Mouse (Mus musculus): ENCODE measurements around the gene Ramac. TPM values are rescaled to one million over a fixed set of nuclear protein-coding genes. Genes with fewer than 3 reads are reported as not detected.

Ramac gene
- 40.6 and 42.8 TPM in 2 replicates for polyA plus RNA-seq (2011; ENCODE audit: insufficient read depth, insufficient read length, low read depth, missing spikeins)

- peaks cover 2% of the 10 kb centered on the region for H3K4me1 ChIP-seq (ENCODE audit: control insufficient read depth, insufficient read depth, low read length)
- H3K9me3 ChIP-seq (replicated peaks; ENCODE audit: control insufficient read depth, insufficient read depth, low read length, poor library complexity, severe bottlenecking): no peaks in the 10 kb centered on the region
- H3K27me3 ChIP-seq (ENCODE audit: control insufficient read depth, insufficient read depth, low read length, poor library complexity, severe bottlenecking): no peaks in the 10 kb centered on the region
- TF ChIP-seq POLR2A (IDR thresholded peaks at IDR 0.05; ENCODE audit: insufficient read depth, low read length) (peak; percentile 64), EP300 (IDR thresholded peaks at IDR 0.05; ENCODE audit: insufficient read depth, low read depth, low read length) (no peak)
- H3K36me3 ChIP-seq (ENCODE audit: control insufficient read depth, insufficient read depth, low read length, poor library complexity, severe bottlenecking): no peaks in the 10 kb centered on the region
- H3K9ac ChIP-seq (ENCODE audit: low read depth, poor library complexity, severe bottlenecking): peak within 1 kb of the TSS; percentile 80
- H3K27ac ChIP-seq (ENCODE audit: insufficient read depth, low read length): 0 out of 2 replicates have a peak within 1 kb of the TSS, but pooled peaks have one; percentile 22
- H3K4me3 ChIP-seq (ENCODE audit: low read depth, low read length): peak within 1 kb of the TSS; percentile 97
Observed at GRCm38 (mm10) chr7:81762180-81763109, at the start of gene Ramac. Gene Ramac (plus strand): TSS chr7:81762925.

GRCm38 (mm10) chr7:81718657-81719056 is 44.1 kb upstream of the Ramac start:
- Histone ChIP-seq H3K9me3 (replicated peaks; ENCODE audit: control insufficient read depth, insufficient read depth, low read length, poor library complexity, severe bottlenecking) (no peaks in the 10 kb centered on the region), H3K9ac (ENCODE audit: low read depth, poor library complexity, severe bottlenecking) (no peak overlapping the region), H3K4me1 (ENCODE audit: control insufficient read depth, insufficient read depth, low read length) (no peaks in the 10 kb centered on the region), H3K27me3 (ENCODE audit: control insufficient read depth, insufficient read depth, low read length, poor library complexity, severe bottlenecking) (no peaks in the 10 kb centered on the region), H3K27ac (ENCODE audit: insufficient read depth, low read length) (no peak overlapping the region), H3K4me3 (ENCODE audit: low read depth, low read length) (no peak overlapping the region), H3K36me3 (ENCODE audit: control insufficient read depth, insufficient read depth, low read length, poor library complexity, severe bottlenecking) (no peaks in the 10 kb centered on the region)
- TF ChIP-seq POLR2A (IDR thresholded peaks at IDR 0.05; ENCODE audit: insufficient read depth, low read length) (no peak), EP300 (IDR thresholded peaks at IDR 0.05; ENCODE audit: insufficient read depth, low read depth, low read length) (no peak), CTCF (IDR thresholded peaks at IDR 0.05; ENCODE audit: low read depth, low read length) (no peak)

DNA sequence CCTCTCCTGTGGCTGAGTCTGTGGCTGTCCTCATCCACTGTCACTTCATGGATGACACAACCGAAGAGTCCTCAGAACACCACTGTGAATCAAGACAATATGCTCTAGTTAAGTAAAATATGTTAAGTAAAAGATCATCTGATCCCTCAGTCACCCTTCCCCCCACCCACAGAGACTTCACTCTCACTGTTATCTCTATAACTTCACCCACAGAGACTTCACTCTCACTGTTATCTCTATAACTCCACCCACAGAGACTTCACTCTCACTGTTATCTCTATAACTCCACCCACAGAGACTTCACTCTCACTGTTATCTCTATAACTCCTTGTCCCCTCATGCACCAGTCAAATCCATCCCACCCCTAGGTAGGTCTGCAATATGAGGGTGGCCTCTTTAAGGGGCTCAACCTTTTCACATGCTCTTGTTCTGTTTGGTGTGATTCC is 43.5 kb upstream of the Ramac start:
- no peak overlapping the region for H3K9ac ChIP-seq (ENCODE audit: low read depth, poor library complexity, severe bottlenecking)
- no peak overlapping the region for H3K4me3 ChIP-seq (ENCODE audit: low read depth, low read length)
- TF ChIP-seq EP300 (IDR thresholded peaks at IDR 0.05; ENCODE audit: insufficient read depth, low read depth, low read length) (no peak), POLR2A (IDR thresholded peaks at IDR 0.05; ENCODE audit: insufficient read depth, low read length) (no peak), CTCF (IDR thresholded peaks at IDR 0.05; ENCODE audit: low read depth, low read length) (no peak)
- H3K27me3 ChIP-seq (ENCODE audit: control insufficient read depth, insufficient read depth, low read length, poor library complexity, severe bottlenecking): no peaks in the 10 kb centered on the region
- H3K9me3 ChIP-seq (replicated peaks; ENCODE audit: control insufficient read depth, insufficient read depth, low read length, poor library complexity, severe bottlenecking): no peaks in the 10 kb centered on the region
- H3K27ac ChIP-seq (ENCODE audit: insufficient read depth, low read length): no peak overlapping the region
- no peaks in the 10 kb centered on the region for H3K36me3 ChIP-seq (ENCODE audit: control insufficient read depth, insufficient read depth, low read length, poor library complexity, severe bottlenecking)
- no peaks in the 10 kb centered on the region for H3K4me1 ChIP-seq (ENCODE audit: control insufficient read depth, insufficient read depth, low read length)

DNA sequence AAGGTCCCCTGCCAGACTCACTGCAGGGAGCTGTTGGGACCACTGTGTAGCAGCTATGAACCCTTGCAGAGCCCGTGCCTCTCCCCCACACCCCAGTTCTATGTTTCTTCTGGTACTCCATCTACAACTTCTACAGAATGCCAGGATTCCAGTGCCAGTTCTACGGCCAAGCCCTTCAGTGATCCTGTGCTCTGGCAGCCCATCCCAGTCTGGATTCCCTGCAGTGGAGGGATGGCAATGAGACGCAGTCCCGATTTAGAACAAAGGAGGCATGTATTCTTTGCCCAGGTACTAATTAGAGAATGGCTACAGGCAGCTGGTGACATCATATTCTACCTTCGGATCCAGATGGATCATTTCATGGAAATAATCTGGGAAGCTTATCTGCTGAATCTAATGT is 41.5 kb upstream of the Ramac start:
- Histone ChIP-seq H3K27ac (ENCODE audit: insufficient read depth, low read length) (no peak overlapping the region), H3K27me3 (ENCODE audit: control insufficient read depth, insufficient read depth, low read length, poor library complexity, severe bottlenecking) (no peaks in the 10 kb centered on the region), H3K4me3 (ENCODE audit: low read depth, low read length) (no peak overlapping the region), H3K9ac (ENCODE audit: low read depth, poor library complexity, severe bottlenecking) (no peak overlapping the region), H3K9me3 (replicated peaks; ENCODE audit: control insufficient read depth, insufficient read depth, low read length, poor library complexity, severe bottlenecking) (no peaks in the 10 kb centered on the region), H3K36me3 (ENCODE audit: control insufficient read depth, insufficient read depth, low read length, poor library complexity, severe bottlenecking) (no peaks in the 10 kb centered on the region), H3K4me1 (ENCODE audit: control insufficient read depth, insufficient read depth, low read length) (no peaks in the 10 kb centered on the region)
- TF ChIP-seq EP300 (IDR thresholded peaks at IDR 0.05; ENCODE audit: insufficient read depth, low read depth, low read length): no peak
- TF ChIP-seq CTCF (IDR thresholded peaks at IDR 0.05; ENCODE audit: low read depth, low read length): no peak
- no peak for TF ChIP-seq POLR2A (IDR thresholded peaks at IDR 0.05; ENCODE audit: insufficient read depth, low read length)

DNA sequence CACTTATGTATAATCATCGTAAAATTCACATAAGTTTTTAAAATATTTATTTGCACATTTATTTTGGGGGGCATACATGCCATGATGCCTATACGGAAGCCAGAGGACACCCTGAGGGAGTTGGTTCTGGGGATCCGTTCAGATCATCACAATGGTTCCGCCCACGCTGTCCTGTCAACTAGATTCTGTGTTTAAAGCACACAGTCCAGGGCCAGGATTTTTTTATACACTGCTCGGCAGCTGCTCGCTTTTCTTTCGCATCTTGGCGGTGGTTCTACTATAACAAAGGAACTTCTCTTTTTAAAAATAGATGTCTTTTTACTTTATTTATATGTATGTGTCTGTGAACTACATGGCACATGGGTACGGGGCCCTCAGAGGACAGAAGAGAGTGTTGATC is 38.9 kb upstream of the Ramac start:
- Histone ChIP-seq H3K36me3 (ENCODE audit: control insufficient read depth, insufficient read depth, low read length, poor library complexity, severe bottlenecking) (no peaks in the 10 kb centered on the region), H3K9ac (ENCODE audit: low read depth, poor library complexity, severe bottlenecking) (no peak overlapping the region), H3K27me3 (ENCODE audit: control insufficient read depth, insufficient read depth, low read length, poor library complexity, severe bottlenecking) (no peaks in the 10 kb centered on the region), H3K4me3 (ENCODE audit: low read depth, low read length) (no peak overlapping the region), H3K4me1 (ENCODE audit: control insufficient read depth, insufficient read depth, low read length) (no peaks in the 10 kb centered on the region), H3K27ac (ENCODE audit: insufficient read depth, low read length) (no peak overlapping the region), H3K9me3 (replicated peaks; ENCODE audit: control insufficient read depth, insufficient read depth, low read length, poor library complexity, severe bottlenecking) (no peaks in the 10 kb centered on the region)
- TF ChIP-seq CTCF (IDR thresholded peaks at IDR 0.05; ENCODE audit: low read depth, low read length) (no peak), EP300 (IDR thresholded peaks at IDR 0.05; ENCODE audit: insufficient read depth, low read depth, low read length) (no peak), POLR2A (IDR thresholded peaks at IDR 0.05; ENCODE audit: insufficient read depth, low read length) (no peak)
